Mouse (Mus musculus) gastrocnemius, adult 2 months (tissue): ENCODE results near the gene Plin2. TPM values are rescaled to one million over a fixed set of nuclear protein-coding genes. Genes with fewer than 3 reads are reported as not detected.

Experiments used
- DNase-seq: peaks from one replicate; pipeline ENCODE4 v3.0.0; 2022
- H3K27ac ChIP-seq: fragments of 200-600 bp; 2 replicates; pipeline ENCODE4 v1.8.1; 2022; ENCODE audit warnings: mild to moderate bottlenecking
- H3K4me3 ChIP-seq: fragments of 200-600 bp; 2 replicates; pipeline ENCODE4 v1.8.1; 2022; ENCODE audit warnings: mild to moderate bottlenecking, moderate library complexity
- CTCF ChIP-seq: fragments of 200-600 bp; IDR thresholded peaks from 2 replicates; pipeline ENCODE4 v1.8.1; 2022; ENCODE audit warnings: antibody characterized with exemption, mild to moderate bottlenecking, moderate library complexity
- intact Hi-C: fragments of 180-260 bp; cut with DNase I; formaldehyde crosslinking; loops from one replicate; pipeline ENCODE4 v1.15.1; 2025
- long read RNA-seq, 2 experiments: library from polyadenylated mRNA; stranded (forward); transcript quantifications; one replicate each; pipeline ENCODE4 v2.0.0; 2021
- total RNA-seq, 2 experiments: library from RNA; stranded (reverse); gene quantifications; 2 replicates each; pipeline ENCODE4 v1.2.3; 2021

The Plin2 gene
- total RNA-seq, result 10 to 100 TPM; 32.4 to 60.2 TPM
- long read RNA-seq, experiment 1, transcript Plin2-201 (8 exons, 1,888 nt), result major isoform, 37 of 82 reads
- long read RNA-seq, experiment 1, partial matches to known transcripts, result 3 of 82 reads
- long read RNA-seq, experiment 1, other reads (novel, unspliced or antisense), result 42 of 82 reads
- long read RNA-seq, experiment 2, transcript Plin2-201 (8 exons, 1,888 nt), result major isoform, 26 of 72 reads
- long read RNA-seq, experiment 2, partial matches to known transcripts, result 2 of 72 reads
- long read RNA-seq, experiment 2, other reads (novel, unspliced or antisense), result 44 of 72 reads

- peak; percentile 87 for DNase-seq
- Histone ChIP-seq H3K4me3 (peak within 1 kb of the TSS; percentile 90), H3K27ac (peak within 1 kb of the TSS; percentile 94)
- intact Hi-C loops, result no loop called here
- no peak for TF ChIP-seq CTCF
Observed at GRCm38 (mm10) chr4:86669780-86670201, at the start of gene Plin2. Gene Plin2 (minus strand): TSS chr4:86670060.

DNA sequence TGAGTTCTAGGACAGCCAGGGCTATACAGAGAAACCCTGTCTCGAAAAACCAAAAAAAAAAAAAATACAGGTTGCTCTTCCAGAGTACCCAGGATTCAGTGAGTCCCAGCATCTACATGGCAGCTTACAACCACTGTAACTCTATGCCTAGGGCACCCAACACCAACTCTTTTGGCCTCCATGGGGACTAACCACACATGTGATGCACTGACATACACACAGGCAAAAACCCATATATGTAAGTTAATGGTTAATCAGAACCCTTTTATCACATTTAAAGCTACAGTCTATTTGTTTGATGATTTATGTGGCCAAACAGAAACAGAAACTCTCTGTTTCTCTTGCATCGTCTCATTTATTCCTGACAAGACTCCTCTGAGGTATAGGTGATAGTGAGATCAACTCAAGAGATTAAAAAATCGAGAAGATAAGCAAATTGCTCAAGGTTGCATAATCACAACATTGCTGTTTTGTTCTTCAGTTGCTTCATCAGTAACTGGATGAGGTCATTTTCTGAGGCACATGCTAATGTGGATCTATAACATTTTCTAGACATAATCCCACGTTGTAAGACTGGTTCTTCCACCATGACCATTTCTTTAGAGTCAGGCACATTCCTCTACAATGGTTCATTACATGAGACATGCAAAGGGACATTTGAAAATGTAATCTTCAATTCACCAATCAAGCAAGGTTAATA is 49.2 kb upstream of the Plin2 start:
- no peak overlapping the region for H3K27ac ChIP-seq
- intact Hi-C loops, result no loop called here
- no peak overlapping the region for H3K4me3 ChIP-seq
- DNase-seq, result no peak
- no peak for TF ChIP-seq CTCF

GRCm38 (mm10) chr4:86717176-86717575 is 47.3 kb upstream of the Plin2 start:
- intact Hi-C loops, result no loop called here
- no peak for TF ChIP-seq CTCF
- Histone ChIP-seq H3K4me3 (no peak overlapping the region), H3K27ac (peak overlapping the region; percentile 54; the same call in 1 of the 2 replicates)
- no peak for DNase-seq

DNA sequence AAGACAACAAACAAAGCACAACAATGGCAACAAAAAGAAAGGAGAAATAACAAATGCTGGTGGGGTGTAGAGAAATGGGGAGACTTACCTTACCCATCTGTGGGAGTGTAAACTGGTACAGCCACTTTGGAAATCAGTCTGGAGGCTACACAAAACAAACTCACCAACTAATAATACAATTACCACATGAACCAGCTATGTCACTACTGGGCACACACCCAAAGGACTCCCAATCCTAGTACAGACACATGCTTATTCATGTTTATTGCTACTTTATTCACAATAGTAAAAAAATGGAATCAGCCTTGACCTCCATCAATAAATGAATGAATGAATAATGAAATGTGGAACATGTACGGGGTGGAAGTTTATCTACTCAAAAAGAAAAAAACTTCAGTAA is 45.5 kb upstream of the Plin2 start:
- Histone ChIP-seq H3K27ac (no peak overlapping the region), H3K4me3 (no peak overlapping the region)
- TF ChIP-seq CTCF, result no peak
- intact Hi-C loops, result no loop called here
- DNase-seq, result peak; percentile 30

DNA sequence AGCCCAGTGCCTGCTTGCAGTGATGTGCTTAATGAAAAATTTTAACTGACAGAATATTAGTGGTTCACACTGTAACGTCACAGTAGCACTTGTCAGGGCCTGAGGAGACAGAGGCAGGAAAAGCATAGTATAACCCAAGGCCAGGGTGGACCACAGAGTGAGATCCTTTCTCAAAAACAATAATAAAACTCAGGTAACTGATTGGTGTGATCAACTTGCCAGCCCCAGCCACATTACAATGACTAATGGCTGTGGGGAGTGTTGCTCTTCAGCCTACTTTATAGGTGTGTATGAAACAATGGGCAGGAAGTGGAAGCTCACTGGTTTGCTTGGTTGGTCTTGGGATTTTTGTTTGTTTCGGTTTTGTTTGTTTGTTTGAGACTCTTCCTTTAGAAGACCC is 43.7 kb upstream of the Plin2 start:
- no peak overlapping the region for H3K4me3 ChIP-seq
- intact Hi-C loops, result no loop called here
- no peak for TF ChIP-seq CTCF
- peak overlapping the region; percentile 86 for H3K27ac ChIP-seq
- no peak for DNase-seq

GRCm38 (mm10) chr4:86712751-86713195 is 42.9 kb upstream of the Plin2 start:
- Histone ChIP-seq H3K27ac (peak overlapping the region; percentile 86), H3K4me3 (peak overlapping the region; percentile 50)
- TF ChIP-seq CTCF, result no peak
- DNase-seq, result peak; percentile 73
- intact Hi-C loops, result no loop called here

DNA sequence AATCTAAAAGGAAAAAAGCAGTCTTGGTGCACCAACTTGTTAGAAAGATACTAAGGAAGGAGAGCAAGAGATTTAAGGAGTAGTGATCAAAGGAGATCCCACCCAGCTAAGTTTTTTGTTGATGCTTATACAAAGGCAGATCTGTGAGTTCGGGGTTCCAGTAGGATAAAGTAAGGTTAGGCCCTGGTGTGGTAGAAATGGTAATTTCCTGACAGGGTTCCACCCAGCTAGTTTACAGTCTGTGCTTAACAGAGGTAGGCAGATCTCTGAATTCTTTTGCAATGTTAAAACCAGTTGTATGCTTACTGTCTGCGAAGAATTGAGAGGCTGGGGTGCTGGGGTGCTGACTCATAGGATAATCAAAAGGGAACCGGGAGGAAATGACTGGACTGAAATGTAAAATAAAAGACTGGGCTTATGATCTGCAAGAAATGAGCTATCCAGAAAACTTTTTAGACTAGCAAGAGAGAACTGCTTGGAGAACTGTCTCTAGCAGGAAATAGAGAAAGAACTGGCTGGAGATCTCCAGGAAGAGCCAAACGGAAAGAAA is 40.9 kb upstream of the Plin2 start:
- Histone ChIP-seq H3K27ac (peak overlapping the region; percentile 65), H3K4me3 (no peak overlapping the region)
- DNase-seq, result no peak
- intact Hi-C loops, result no loop called here
- TF ChIP-seq CTCF, result no peak

GRCm38 (mm10) chr4:86710034-86710650 is 40.3 kb upstream of the Plin2 start:
- H3K27ac ChIP-seq, result no peak overlapping the region
- intact Hi-C loops, result no loop called here
- no peak for TF ChIP-seq CTCF

DNA sequence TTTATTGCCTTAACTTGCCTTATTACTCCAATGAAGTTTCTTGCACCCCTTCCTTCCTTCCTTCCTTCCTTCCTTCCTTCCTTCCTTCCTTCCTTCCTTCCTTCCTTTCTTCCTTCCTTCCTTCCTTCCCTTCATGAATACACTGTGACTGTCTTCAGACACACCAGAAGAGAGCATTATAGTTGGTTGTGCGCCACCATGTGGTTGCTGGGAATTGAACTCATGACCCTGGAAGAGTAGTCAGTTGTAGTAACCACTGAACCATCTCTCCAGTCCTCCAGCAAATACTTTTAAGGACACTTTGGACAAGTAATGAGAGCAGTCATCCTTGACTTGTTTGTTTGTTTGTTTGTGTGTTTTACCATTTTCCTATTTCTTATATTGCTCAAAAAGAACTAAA is 38.9 kb upstream of the Plin2 start:
- Histone ChIP-seq H3K27ac (no peak overlapping the region), H3K4me3 (no peak overlapping the region)
- no peak for DNase-seq
- no peak for TF ChIP-seq CTCF
- intact Hi-C loops, result no loop called here

More at GRCm38 (mm10) chr4:86710034-86710650, 40.3 kb upstream of the Plin2 start:
- no peak for DNase-seq
- H3K4me3 ChIP-seq, result no peak overlapping the region

DNA sequence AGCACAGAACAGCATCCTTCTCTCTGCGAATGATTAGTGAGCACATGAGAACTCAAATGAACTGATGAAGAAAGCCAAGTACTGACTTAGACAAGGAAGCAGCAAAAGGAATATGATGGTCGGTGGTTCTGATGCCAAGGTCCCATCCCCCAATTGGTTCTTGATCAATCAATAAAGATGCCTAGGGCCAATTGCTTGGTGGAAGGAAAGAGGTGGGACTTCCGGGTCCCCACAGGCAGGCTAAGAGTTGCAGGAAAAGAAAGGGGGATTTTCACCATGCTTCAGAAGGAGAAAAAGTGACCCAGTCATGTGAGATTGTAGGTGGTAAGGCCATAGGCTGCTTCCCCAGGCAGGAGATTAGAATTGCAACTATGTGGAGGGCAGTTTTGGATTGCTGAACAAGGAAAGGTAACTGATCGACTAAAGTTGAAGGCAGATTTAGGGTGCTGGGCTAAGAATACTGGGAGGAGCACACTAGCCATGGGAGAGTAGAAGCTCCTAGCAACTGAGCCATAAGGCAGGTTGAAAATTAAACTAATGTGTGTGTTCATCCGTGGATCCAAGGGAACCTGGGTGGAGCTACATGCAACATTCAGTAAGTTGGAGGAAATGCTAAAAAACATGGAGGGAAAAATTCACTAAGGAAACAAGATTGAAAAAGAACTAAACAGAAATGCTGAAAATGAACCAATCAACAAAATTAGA is 29.5 kb upstream of the Plin2 start:
- DNase-seq, result no peak
- H3K27ac ChIP-seq, result no peak overlapping the region
- H3K4me3 ChIP-seq, result no peak overlapping the region
- TF ChIP-seq CTCF, result no peak
- intact Hi-C loops, result no loop called here

DNA sequence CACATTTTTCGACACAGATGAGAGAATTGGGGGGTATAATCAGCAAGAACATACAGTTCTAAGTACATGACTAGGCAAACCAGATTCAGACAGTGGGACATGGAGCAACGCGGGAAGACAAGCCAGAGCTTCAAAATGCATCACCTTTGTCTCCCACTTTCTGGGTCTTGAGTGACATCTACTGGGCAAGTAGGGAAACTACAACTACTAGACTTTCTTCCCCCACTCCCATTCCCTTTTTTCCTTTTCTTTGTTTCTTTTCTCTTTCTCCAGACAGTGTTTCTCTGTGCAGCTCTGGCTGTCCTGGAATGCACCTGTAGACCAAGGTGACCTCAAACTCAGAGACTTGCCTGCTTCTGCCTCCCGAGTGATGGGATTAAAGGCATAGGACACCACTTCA is 27.0 kb upstream of the Plin2 start:
- no peak overlapping the region for H3K4me3 ChIP-seq
- no peak overlapping the region for H3K27ac ChIP-seq
- intact Hi-C loops, result loop anchor here (1.0 to 2.0 kb wide), 2 partner anchors 45 to 122 kb away; partner anchors contain the start of gene Rraga
- TF ChIP-seq CTCF, result peak; percentile 85
- peak; percentile 27 for DNase-seq

- Histone ChIP-seq H3K4me3 (no peak overlapping the region), H3K27ac (no peak overlapping the region; the same call in 1 of the 2 replicates)
- peak; percentile 69 for DNase-seq
- peak; percentile 77 for TF ChIP-seq CTCF
- intact Hi-C loops, result no loop called here
Observed at GRCm38 (mm10) chr4:86695081-86695480, 25.2 kb upstream of the Plin2 start.
